Mouse (Mus musculus): ENCODE data around the gene Rnaseh2a.

GRCm38 (mm10) chr8:84973079-84973478, 3.5 kb upstream of the Rnaseh2a start:
- no peak for TF ChIP-seq USF1 (IDR thresholded peaks at IDR 0.05; ENCODE audit: low read depth, low read length)
- TF ChIP-seq ZC3H11A (IDR thresholded peaks at IDR 0.05; ENCODE audit: low read depth, low read length) = no peak
- no peak for TF ChIP-seq ELF1 (IDR thresholded peaks at IDR 0.05; ENCODE audit: low read depth, low read length)

All from MEL (cell line).